Mouse (Mus musculus) C2C12 (cell line): Measurements from ENCODE around the gene Il17a.

Experiments
- CTCF ChIP-seq: IDR thresholded peaks from one replicate; pipeline ENCODE4 v1.5.1; 2011; ENCODE audit not compliant: control insufficient read depth, insufficient read depth, insufficient read length
- FOSL1 ChIP-seq: IDR thresholded peaks from one replicate; pipeline ENCODE4 v1.8.0; 2011; ENCODE audit warnings: mild to moderate bottlenecking, low read length; ENCODE audit not compliant: poor library complexity, insufficient read depth, severe bottlenecking
- MYOD1 ChIP-seq: IDR thresholded peaks from one replicate; pipeline ENCODE4 v1.6.1; 2011; ENCODE audit warnings: low read depth; ENCODE audit not compliant: control insufficient read depth, insufficient read length

- TF ChIP-seq CTCF: no peak
- no peak for TF ChIP-seq FOSL1
- no peak for TF ChIP-seq MYOD1
Observed at GRCm38 (mm10) chr1:20683853-20684252, 46.9 kb upstream of the Il17a start.
